Mouse (Mus musculus) spleen, adult 2 months (tissue): Measurements from ENCODE around the gene Bid. TPM values are rescaled to one million over a fixed set of nuclear protein-coding genes. Genes with fewer than 3 reads are reported as not detected.
"Not testable (repeated sequence)": the region's sequence is repeated elsewhere in the genome, so short reads cannot be mapped to it uniquely, and the experiment has no call there.

ENCODE experiments used
- DNase-seq, 2 experiments: peaks; one replicate each; pipeline versions ENCODE4 v3.0.0 to v3.0.0-alpha.2; 2012 to 2021; ENCODE audit warnings: low spot score in 2 of 2, low read depth in 1 of 2
- H3K27ac ChIP-seq: fragments of 200-500 bp; 2 replicates; pipeline ENCODE4 v1.5.1; 2012; ENCODE audit warnings: low read length, inconsistent platforms; ENCODE audit not compliant: insufficient read depth
- H3K27me3 ChIP-seq: fragments of 200-500 bp; 2 replicates; pipeline ENCODE4 v1.6.1; 2012; ENCODE audit warnings: mild to moderate bottlenecking, moderate library complexity, low read length, inconsistent platforms; ENCODE audit not compliant: control insufficient read depth, insufficient read depth
- H3K36me3 ChIP-seq: fragments of 200-500 bp; 2 replicates; pipeline ENCODE4 v1.6.1; 2012; ENCODE audit warnings: mild to moderate bottlenecking, low read length, inconsistent platforms; ENCODE audit not compliant: control insufficient read depth, insufficient read depth
- H3K4me1 ChIP-seq: fragments of 200-500 bp; 2 replicates; pipeline ENCODE4 v1.6.1; 2011; ENCODE audit warnings: inconsistent platforms; ENCODE audit not compliant: control insufficient read depth, insufficient read depth, insufficient read length
- H3K4me3 ChIP-seq: fragments of 200-500 bp; 2 replicates; pipeline ENCODE4 v1.5.1; 2011; ENCODE audit warnings: mild to moderate bottlenecking, inconsistent platforms; ENCODE audit not compliant: insufficient read depth, insufficient read length; ENCODE audit errors: extremely low read depth
- CTCF ChIP-seq: fragments of 200-500 bp; IDR thresholded peaks from 2 replicates; pipeline ENCODE4 v1.5.1; 2011; ENCODE audit warnings: mild to moderate bottlenecking, inconsistent platforms; ENCODE audit not compliant: insufficient read depth, insufficient read length, insufficient replicate concordance; ENCODE audit errors: extremely low read depth
- POLR2A ChIP-seq: fragments of 200-500 bp; IDR thresholded peaks from 2 replicates; pipeline ENCODE4 v1.6.1; 2011; ENCODE audit warnings: low read depth, low read length, inconsistent platforms
- WGBS: fragments of 180-500 bp; shearing (Covaris S2); methylation state at CpG from one replicate; pipeline ENCODE4 v1.1.7; 2018; 5-methylcytosine and 5-hydroxymethylcytosine counted together
- polyA plus RNA-seq: library from polyadenylated mRNA; depleted of rRNA; stranded (reverse); fragments of >200 nt; gene quantifications from 2 replicates; pipeline ENCODE4 v1.2.3, GENCODE M21; 2012; rRNA removed

The Bid gene
- polyA plus RNA-seq, 1 experiment: 23.6 TPM

DNA sequence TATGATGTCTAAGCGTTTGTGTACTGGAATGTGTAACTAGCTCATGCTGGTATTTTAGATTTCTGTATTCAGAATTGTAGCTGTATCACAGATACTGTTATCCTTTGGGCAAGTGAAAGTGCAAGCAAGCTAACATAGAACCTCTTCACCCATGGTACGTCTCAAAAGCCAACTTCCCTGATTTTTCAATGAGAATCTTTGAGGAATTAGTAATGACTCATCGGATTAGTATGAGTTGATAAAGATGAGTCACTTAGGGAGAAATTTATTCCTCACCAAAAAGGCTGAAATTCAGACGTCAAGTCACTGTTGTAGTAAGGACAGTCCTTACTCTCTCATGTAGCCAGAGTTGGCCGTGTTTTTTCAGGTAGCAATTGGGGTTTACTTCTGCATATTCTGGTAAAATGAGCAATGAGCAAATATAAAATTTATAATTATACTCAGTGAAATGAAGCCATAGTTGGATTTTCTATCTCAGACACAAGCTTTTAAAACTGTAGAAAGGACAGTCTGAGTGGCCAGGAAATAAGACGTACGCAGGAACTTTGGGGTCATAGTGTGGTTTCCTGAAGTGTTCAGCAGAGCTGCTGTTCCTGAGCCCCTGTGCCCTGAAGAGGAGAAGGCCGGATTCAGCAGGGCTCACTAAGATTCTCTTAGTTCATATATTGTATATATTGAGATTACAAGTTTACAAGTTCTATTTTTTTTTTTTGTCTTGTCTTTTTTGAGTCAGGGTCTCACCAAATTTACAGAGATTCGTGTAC lies 50.4 kb downstream of the Bid start:
- Histone ChIP-seq H3K4me3 (no peak overlapping the region), H3K27me3 (no peaks in the 10 kb centered on the region), H3K36me3 (peaks cover 9% of the 10 kb centered on the region; the same call in 1 of the 2 replicates), H3K4me1 (peaks cover 2% of the 10 kb centered on the region; the same call in 1 of the 2 replicates), H3K27ac (no peak overlapping the region)
- 49% methylated on average over 9 of the region's 9 CpGs for WGBS
- no peak for TF ChIP-seq CTCF
- TF ChIP-seq POLR2A: no peak
- DNase-seq: no peak

DNA sequence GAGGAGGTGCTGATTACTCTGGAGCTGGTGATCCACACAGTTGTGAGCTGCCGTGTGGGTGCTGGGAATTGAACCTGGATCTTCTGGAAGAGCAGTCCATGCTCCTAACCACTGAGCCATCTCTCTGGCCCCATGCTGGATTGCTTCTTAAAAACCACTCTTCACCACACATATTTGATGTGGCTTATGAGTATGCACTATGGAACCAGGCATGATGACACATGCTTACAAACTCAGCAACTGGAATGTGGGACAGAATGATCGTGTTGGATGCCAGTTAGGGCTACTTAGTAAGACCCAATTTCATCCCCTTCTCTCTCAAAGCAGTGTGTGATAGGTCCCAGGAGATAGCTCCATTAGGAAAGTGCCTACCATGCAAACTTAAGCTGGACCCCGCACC lies 56.6 kb downstream of the Bid start:
- WGBS: 95% methylated on average over 3 of the region's 3 CpGs
- no peaks in the 10 kb centered on the region for H3K4me1 ChIP-seq
- TF ChIP-seq POLR2A: no peak
- no peak for TF ChIP-seq CTCF

DNA sequence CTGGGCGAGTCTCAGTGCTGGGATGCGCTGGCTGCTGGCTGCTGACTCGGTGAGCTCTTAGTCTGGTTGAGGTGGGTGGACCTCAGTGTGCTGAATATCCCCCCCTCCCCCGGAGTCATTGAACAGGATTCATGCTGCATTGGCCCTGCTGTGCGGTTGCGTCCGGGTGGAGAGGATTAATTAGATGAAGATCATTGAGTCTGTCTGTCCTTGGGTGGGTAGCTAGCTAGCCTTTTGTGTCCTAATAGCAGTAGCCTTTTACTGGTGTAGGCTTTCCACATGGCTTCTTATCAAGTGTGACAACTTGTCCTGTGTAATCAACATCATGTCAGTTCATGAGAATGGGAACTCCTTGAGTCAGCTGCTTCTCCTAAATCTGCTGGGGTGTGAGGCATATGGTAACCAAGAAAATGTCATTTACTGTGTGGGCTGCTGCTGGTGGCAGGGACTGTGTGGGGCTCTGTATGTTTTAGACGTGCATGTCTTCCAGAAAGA lies 58.4 kb downstream of the Bid start:
- H3K36me3 ChIP-seq: peaks cover 3% of the 10 kb centered on the region; the same call in 1 of the 2 replicates
- TF ChIP-seq CTCF (no peak), POLR2A (no peak)
- no peaks in the 10 kb centered on the region for H3K27me3 ChIP-seq
- no peak overlapping the region for H3K4me3 ChIP-seq
- DNase-seq: no peak
- H3K27ac ChIP-seq: no peak overlapping the region
- WGBS: 96% methylated on average over 8 of the region's 8 CpGs
- no peaks in the 10 kb centered on the region for H3K4me1 ChIP-seq

More for the DNA sequence above, 56.6 kb downstream of the Bid start:
- no peaks in the 10 kb centered on the region for H3K27me3 ChIP-seq
- DNase-seq: no peak
- no peak overlapping the region for H3K27ac ChIP-seq
- H3K4me3 ChIP-seq: no peak overlapping the region
- peaks cover 3% of the 10 kb centered on the region; the same call in 1 of the 2 replicates for H3K36me3 ChIP-seq

DNA sequence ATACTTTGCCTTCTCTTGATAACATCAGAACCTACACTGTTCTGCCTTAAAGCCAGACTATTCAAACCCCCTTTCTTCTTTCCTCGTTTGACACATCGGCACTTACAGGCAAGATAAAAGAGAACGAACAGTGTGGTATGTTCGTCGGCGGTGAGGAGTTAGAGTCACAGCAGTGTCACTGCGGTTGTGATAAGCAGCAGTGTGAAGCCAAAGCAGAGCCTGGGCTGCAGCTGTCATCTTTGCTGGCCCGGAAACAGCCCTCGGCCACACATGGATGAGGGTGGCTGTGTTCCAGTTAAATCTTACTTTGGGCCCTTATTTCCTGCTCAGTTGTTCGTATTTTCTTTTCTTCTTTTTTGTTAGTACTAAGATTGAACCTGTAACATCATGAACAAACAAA lies 62.2 kb downstream of the Bid start:
- no peaks in the 10 kb centered on the region for H3K27me3 ChIP-seq
- TF ChIP-seq CTCF: no peak
- no peak for TF ChIP-seq POLR2A
- H3K36me3 ChIP-seq: peaks cover 4% of the 10 kb centered on the region; the same call in 1 of the 2 replicates
- no peaks in the 10 kb centered on the region for H3K4me1 ChIP-seq
- H3K4me3 ChIP-seq: no peak overlapping the region
- no peak overlapping the region for H3K27ac ChIP-seq
- DNase-seq: no peak
- 80% methylated on average over 10 of the region's 10 CpGs for whole genome bisulfite sequencing

DNA sequence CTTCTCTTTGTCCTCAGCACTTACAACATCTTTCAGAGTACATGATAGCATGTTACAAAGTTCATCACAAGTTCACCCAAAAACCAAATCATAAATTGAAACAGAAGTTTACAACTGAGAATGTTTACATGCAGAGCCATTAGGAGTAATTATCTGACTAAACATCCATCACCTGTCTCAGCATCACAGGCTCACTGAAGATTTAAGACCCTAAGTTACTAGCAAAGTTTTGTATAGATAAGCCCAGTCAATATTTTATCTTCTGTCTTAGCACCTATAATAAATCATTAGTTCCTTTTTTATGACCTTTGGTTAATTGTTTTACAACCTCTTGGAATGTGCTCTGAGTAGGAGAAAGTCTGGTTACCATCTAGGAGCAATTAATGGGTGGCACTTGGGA lies 65.9 kb downstream of the Bid start:
- not testable (repeated sequence) for H3K4me1 ChIP-seq, H3K27me3 ChIP-seq, DNase-seq, H3K27ac ChIP-seq, H3K4me3 ChIP-seq
- H3K36me3 ChIP-seq: peaks cover 13% of the 10 kb centered on the region

Other genes with a start within 250 kb of the Bid start
- gene Slc25a18, start 143.3 kb downstream of the Bid start, polyA plus RNA-seq: 0.14 and 0.25 TPM in 2 replicates
- gene Atp6v1e1, start 94.1 kb downstream of the Bid start, polyA plus RNA-seq: 59.8 and 73.7 TPM in 2 replicates
- gene Bcl2l13, start 80.6 kb downstream of the Bid start, polyA plus RNA-seq: 13.5 and 18.0 TPM in 2 replicates
- gene Mical3, start 214.1 kb upstream of the Bid start, polyA plus RNA-seq: 11.2 and 11.4 TPM in 2 replicates